Mouse (Mus musculus) ovary, postnatal 36 days (tissue): ENCODE measurements around the gene Srxn1.

Experiments used
- DNase-seq: peaks from one replicate; pipeline ENCODE4 v3.0.0; 2022; ENCODE audit warnings: low spot score, mixed read lengths

Gene Srxn1

GRCm38 (mm10) chr2:152159487-152159886 is 54.2 kb downstream of the Srxn1 start:
- DNase-seq: no peak
